Mouse (Mus musculus) midbrain, embryonic 16.5 days (tissue): ENCODE data around the gene Sema4a. TPM values are rescaled to one million over a fixed set of nuclear protein-coding genes. Genes with fewer than 3 reads are reported as not detected.

Experiments used
- ATAC-seq: fragments of 200-750 bp; cut with Nextera tagmentation; 2 replicates; pipeline ENCODE4 v1.8.0; 2017; ENCODE audit warnings: moderate TSS enrichment
- H3K27ac ChIP-seq: fragments of 300-500 bp; sonication (generic); 2 replicates; pipeline ENCODE4 v1.5.1; 2014; ENCODE audit warnings: mild to moderate bottlenecking, low read length, mixed read lengths
- H3K27me3 ChIP-seq: fragments of 300-500 bp; sonication (generic); 2 replicates; pipeline ENCODE4 v1.6.1; 2014; ENCODE audit warnings: low read depth, low read length, mixed read lengths; ENCODE audit not compliant: control insufficient read depth, insufficient read depth
- H3K36me3 ChIP-seq: fragments of 300-500 bp; sonication (generic); 2 replicates; pipeline ENCODE4 v1.6.1; 2014; ENCODE audit warnings: mild to moderate bottlenecking, low read length, moderate library complexity, mixed read lengths; ENCODE audit not compliant: control insufficient read depth, insufficient read depth
- H3K4me1 ChIP-seq: fragments of 300-500 bp; sonication (generic); 2 replicates; pipeline ENCODE4 v1.6.1; 2014; ENCODE audit warnings: mild to moderate bottlenecking, low read length, mixed read lengths; ENCODE audit not compliant: control insufficient read depth, insufficient read depth
- H3K4me2 ChIP-seq: fragments of 300-500 bp; sonication (generic); 2 replicates; pipeline ENCODE4 v1.6.1; 2014; ENCODE audit warnings: mild to moderate bottlenecking, low read length, mixed read lengths
- H3K4me3 ChIP-seq: fragments of 300-500 bp; sonication (generic); 2 replicates; pipeline ENCODE4 v1.5.1; 2014; ENCODE audit warnings: low read depth, mild to moderate bottlenecking, low read length, moderate library complexity, mixed read lengths
- H3K9ac ChIP-seq: fragments of 300-500 bp; sonication (generic); 2 replicates; pipeline ENCODE4 v1.6.1; 2014; ENCODE audit warnings: low read depth, low read length, mixed read lengths
- H3K9me3 ChIP-seq: fragments of 300-500 bp; sonication (generic); replicated peaks from 2 replicates; pipeline ENCODE4 v1.6.1; 2014; ENCODE audit warnings: mild to moderate bottlenecking, low read length, mixed read lengths; ENCODE audit not compliant: control insufficient read depth, poor library complexity, severe bottlenecking
- WGBS: fragments of 180-500 bp; shearing (Covaris S2); extraction: QIAGEN DNeasy Blood & Tissue Kit; methylation state at CpG from one replicate; pipeline ENCODE4 v1.1.7; 2014; 5-methylcytosine and 5-hydroxymethylcytosine counted together
- polyA plus RNA-seq: library from polyadenylated mRNA; unstranded; fragments of >200 nt; fragmentation: Nextera tagmentation; extraction: Ambion mirVana; gene quantifications from 2 replicates; pipeline ENCODE4 v1.2.1, GENCODE M21; 2015

Sema4a gene
- polyA plus RNA-seq, 1 experiment from 2014 or later, result 44.0 TPM

DNA sequence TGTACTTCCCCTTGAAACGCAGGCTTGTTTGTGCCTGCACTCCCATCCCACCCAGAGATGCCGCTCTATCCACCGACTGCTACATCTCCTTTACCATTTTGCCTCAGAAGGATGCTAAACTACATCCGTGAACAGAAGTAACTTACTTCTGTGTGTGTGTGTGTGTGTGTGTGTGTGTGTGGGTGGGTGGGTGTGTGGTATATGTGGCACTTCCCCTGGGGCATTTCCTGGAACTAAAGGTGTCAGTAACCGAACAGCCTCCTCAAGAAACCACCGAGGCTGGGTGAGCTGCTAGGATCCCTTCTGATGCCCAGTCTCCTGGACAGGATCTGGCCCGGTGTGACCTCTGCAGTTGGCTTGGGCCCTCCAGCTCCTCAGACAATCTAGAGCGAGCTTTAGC, 7.0 kb downstream of the Sema4a start:
- no peak overlapping the region for H3K4me3 ChIP-seq
- no peaks in the 10 kb centered on the region for H3K9me3 ChIP-seq
- no peak overlapping the region for H3K4me2 ChIP-seq
- H3K27me3 ChIP-seq, result no peaks in the 10 kb centered on the region
- H3K9ac ChIP-seq, result no peak overlapping the region
- peaks cover 9% of the 10 kb centered on the region; the same call in 1 of the 2 replicates for H3K36me3 ChIP-seq
- H3K27ac ChIP-seq, result no peak overlapping the region
- 85% methylated on average over 8 of the region's 8 CpGs for WGBS
- ATAC-seq, result no peak
- peaks cover 19% of the 10 kb centered on the region for H3K4me1 ChIP-seq

DNA sequence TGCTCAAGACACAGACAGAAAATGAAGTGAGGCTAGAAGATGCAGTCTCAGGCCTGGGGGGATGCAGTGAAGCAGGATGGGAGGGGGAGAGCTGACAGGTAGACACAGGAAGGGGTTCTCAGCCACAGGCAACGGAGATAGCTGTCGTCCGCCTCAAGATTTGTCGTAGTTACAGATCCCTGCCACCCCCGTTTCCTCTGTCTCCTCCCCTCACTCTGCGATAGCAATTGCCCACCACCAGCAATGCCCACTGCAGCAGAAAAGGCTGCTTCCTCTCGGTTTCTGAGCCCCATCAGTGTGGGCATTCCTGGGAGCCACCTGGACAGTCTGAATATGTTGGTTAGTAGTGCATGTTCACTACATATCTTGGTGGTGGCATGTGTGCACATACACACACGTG, 7.6 kb downstream of the Sema4a start:
- ATAC-seq, result no peak
- H3K4me2 ChIP-seq, result no peak overlapping the region
- peaks cover 9% of the 10 kb centered on the region; the same call in 1 of the 2 replicates for H3K36me3 ChIP-seq
- no peak overlapping the region for H3K4me3 ChIP-seq
- no peaks in the 10 kb centered on the region for H3K9me3 ChIP-seq
- WGBS, result 66% methylated on average over 8 of the region's 8 CpGs
- peaks cover 19% of the 10 kb centered on the region for H3K4me1 ChIP-seq
- H3K27ac ChIP-seq, result no peak overlapping the region
- H3K27me3 ChIP-seq, result no peaks in the 10 kb centered on the region
- H3K9ac ChIP-seq, result no peak overlapping the region

DNA sequence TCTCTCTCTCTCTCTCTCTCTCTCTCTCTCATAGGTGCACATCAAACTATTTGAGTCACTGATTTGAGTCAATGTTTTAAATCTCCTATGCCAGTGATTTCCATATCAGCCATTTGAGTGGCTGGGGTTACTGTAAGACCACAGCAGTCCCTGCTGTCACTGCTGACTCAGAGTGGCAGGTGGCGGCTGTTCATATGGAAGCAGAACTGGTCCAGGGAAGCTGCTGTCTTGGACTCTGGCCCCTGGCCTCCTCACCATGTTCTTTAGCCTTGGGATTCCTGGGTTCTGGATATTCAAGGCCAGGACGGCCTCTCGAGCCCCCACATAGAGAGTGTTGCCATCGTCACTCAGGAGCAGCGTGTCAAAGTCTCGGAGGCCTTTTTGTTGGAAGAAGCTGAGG, 8.3 kb downstream of the Sema4a start:
- ATAC-seq, result no peak
- Histone ChIP-seq H3K27ac (no peak overlapping the region), H3K36me3 (peaks cover 11% of the 10 kb centered on the region; the same call in 1 of the 2 replicates), H3K9ac (no peak overlapping the region), H3K4me3 (no peak overlapping the region), H3K9me3 (no peaks in the 10 kb centered on the region), H3K27me3 (no peaks in the 10 kb centered on the region), H3K4me2 (no peak overlapping the region), H3K4me1 (peaks cover 15% of the 10 kb centered on the region)
- WGBS, result 74% methylated on average over 6 of the region's 6 CpGs

DNA sequence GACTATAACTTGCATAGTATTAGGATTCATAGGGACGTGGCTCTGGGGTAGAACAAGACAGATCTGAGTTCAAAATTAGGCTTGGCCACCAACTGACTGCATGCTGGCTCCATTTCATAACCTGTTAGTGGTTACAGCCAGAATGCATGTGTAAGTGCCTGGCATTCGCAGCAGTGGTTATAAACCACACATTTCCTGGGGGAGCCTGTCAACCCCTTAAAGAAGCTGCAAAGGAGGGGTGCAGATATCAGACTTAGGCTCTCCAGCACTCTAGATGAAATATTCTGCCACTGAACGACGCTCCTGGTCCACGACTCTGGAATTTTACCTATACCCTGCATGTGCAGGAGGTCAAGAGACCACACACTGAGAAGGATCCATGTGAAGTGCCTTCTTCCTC, 8.7 kb downstream of the Sema4a start:
- peaks cover 15% of the 10 kb centered on the region; the same call in 1 of the 2 replicates for H3K36me3 ChIP-seq
- ATAC-seq, result no peak
- no peak overlapping the region for H3K4me2 ChIP-seq
- no peak overlapping the region for H3K27ac ChIP-seq
- H3K4me3 ChIP-seq, result no peak overlapping the region
- H3K9me3 ChIP-seq, result no peaks in the 10 kb centered on the region
- H3K4me1 ChIP-seq, result peaks cover 10% of the 10 kb centered on the region
- no peak overlapping the region for H3K9ac ChIP-seq
- 80% methylated on average over 5 of the region's 5 CpGs for WGBS
- H3K27me3 ChIP-seq, result no peaks in the 10 kb centered on the region

DNA sequence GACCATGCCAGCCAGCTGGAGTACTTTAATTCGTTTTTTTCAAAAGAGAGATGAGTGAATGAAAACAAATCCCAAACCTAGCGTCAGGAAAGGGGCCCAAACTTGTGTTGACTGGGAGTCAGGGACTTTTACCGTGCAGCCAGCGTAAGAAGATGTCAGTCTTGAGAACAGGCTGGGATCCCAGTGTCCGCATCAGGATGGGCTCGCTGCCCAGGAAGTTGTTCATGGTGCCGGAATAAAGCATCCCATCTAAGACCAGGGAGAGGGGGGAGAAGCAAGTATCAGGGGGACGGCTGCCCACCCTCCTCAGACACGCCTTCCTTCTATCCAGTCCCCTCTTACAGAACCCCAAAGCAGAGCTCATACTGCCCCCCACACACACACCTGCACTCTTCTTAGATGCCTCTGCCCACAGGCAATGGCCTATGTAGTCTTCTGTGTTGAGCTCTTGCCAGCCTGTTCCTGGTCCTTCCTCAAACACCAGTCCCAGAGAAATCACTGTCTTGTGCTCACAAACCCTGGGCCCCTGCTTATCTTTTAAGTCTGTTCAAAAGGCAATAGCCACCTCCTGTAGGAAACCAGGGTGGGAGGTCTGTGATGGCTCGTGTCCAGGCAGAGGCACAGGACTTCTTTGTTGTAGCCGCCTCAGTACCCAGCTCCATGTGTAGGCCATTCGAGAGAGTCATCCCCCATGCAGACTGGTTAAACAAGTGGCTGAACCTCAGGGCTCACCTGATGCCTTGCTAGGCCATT, 10.4 kb downstream of the Sema4a start:
- Histone ChIP-seq H3K4me3 (no peak overlapping the region), H3K9me3 (no peaks in the 10 kb centered on the region), H3K4me2 (no peak overlapping the region), H3K36me3 (peaks cover 23% of the 10 kb centered on the region; the same call in 1 of the 2 replicates), H3K9ac (peak overlapping the region; percentile 6; the same call in 1 of the 2 replicates), H3K27ac (no peak overlapping the region), H3K4me1 (no peaks in the 10 kb centered on the region), H3K27me3 (no peaks in the 10 kb centered on the region)
- ATAC-seq, result no peak
- 67% methylated on average over 12 of the region's 12 CpGs for WGBS

DNA sequence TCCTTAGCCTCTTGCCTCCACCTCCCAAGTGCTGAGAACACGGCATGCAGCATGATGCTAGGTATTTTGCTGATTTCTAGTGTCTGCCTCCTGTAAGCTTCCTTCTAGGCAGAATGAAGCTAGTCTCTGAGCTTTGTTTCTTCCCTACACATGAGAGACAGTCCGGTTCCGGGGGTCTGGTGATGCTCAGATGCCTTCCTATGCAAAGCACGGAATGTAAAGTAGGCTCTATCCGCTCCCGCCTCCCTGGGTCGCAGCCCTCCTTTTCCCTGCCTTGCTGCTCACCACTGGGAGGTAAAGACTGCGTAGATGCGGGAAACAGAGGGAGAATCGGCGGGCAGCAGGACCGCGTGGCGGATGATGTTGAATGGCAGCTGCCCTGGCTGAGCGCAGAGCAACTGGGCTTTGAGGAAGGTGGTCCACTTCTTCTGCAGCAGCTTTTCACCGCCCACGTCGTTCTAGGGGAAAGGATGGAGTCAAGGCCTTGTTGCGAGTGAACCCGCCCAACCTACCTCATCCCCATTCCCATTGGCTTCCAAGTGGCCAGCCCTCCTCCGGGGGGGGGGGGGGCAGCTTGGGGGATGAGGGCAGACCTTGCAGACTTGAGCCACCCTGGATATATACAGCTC, 11.5 kb downstream of the Sema4a start:
- Histone ChIP-seq H3K9ac (peak overlapping the region; percentile 7; the same call in 1 of the 2 replicates), H3K4me3 (no peak overlapping the region), H3K4me1 (no peaks in the 10 kb centered on the region), H3K9me3 (no peaks in the 10 kb centered on the region), H3K36me3 (peaks cover 27% of the 10 kb centered on the region; the same call in 1 of the 2 replicates), H3K27me3 (no peaks in the 10 kb centered on the region), H3K4me2 (peak overlapping the region; percentile 41), H3K27ac (0 out of 2 replicates have a peak overlapping the region, but pooled peaks have one; percentile 5)
- 6% methylated on average over 20 of the region's 21 CpGs for WGBS
- ATAC-seq, result peak; percentile 38

DNA sequence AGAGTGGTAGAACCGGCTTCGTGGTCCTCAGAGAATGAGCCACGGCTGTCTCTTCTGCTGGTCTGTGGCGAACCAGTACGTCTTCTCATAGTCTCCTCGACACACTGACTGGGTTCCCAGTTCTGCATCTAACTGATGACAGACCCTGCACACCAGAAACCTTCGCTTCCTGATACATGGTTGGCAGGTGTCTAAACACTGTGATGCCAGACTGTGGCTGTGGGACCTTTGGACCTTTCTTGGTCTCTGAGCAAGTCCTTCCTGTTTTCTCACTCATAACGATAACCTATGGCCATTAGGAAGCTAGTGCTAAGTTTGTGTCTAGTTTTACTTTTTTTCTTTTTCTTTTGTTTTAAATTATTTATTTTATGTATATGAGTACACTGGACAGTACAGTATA, 12.5 kb downstream of the Sema4a start:
- ATAC-seq, result no peak
- 95% methylated on average over 8 of the region's 8 CpGs for WGBS

DNA sequence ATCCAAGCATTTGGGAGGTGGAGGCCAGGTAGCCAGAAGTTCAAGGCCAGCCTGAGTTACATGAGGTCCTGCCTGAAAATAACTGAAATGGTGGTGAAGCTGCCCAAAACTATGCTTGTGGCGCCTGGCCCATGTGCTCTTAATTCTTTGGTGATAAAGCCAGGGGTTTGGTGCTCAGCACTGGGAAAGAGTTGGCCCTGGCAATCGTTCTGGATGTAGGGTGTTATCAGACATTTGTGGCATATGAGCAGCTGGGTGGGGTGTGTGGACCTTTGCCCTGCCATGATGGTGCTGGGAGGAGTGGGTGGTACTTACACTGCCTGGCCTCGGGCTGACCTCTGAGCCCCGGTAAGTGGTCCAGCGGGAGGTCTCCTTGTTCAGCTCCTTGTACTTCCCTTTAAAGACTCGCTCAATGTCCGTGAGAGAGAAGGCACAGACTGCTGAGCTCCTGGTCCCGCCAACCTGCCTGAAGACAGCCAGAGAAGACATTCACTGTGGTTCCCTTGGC, 13.3 kb downstream of the Sema4a start:
- WGBS, result 80% methylated on average over 8 of the region's 8 CpGs
- no peak overlapping the region for H3K4me2 ChIP-seq
- no peak overlapping the region for H3K27ac ChIP-seq
- no peak overlapping the region for H3K4me3 ChIP-seq
- peaks cover 38% of the 10 kb centered on the region; the same call in 1 of the 2 replicates for H3K36me3 ChIP-seq
- no peaks in the 10 kb centered on the region for H3K4me1 ChIP-seq
- H3K9ac ChIP-seq, result no peak overlapping the region
- ATAC-seq, result no peak
- no peaks in the 10 kb centered on the region for H3K9me3 ChIP-seq
- no peaks in the 10 kb centered on the region for H3K27me3 ChIP-seq

More for the DNA sequence above, 12.5 kb downstream of the Sema4a start:
- H3K9ac ChIP-seq, result no peak overlapping the region
- no peak overlapping the region for H3K4me2 ChIP-seq
- H3K4me1 ChIP-seq, result no peaks in the 10 kb centered on the region
- H3K27ac ChIP-seq, result no peak overlapping the region
- H3K27me3 ChIP-seq, result no peaks in the 10 kb centered on the region
- H3K9me3 ChIP-seq, result no peaks in the 10 kb centered on the region
- no peak overlapping the region for H3K4me3 ChIP-seq
- peaks cover 32% of the 10 kb centered on the region; the same call in 1 of the 2 replicates for H3K36me3 ChIP-seq
